Mouse (Mus musculus) spleen, postnatal 4 days (tissue): Measurements from ENCODE around the gene Mfn2.
A peak's percentile ranks its signal among the peaks of the same experiment; 100 is the strongest.

Experiments used
- DNase-seq, 2 experiments: peaks; one replicate each; pipeline ENCODE4 v3.0.0; 2022; ENCODE audit warnings: low spot score in 2 of 2

Mfn2 gene

GRCm38 (mm10) chr4:147904313-147905089, at the start of gene Mfn2:
Mfn2 (minus strand) TSS chr4:147904704.
- DNase-seq = peak; percentile 84 to 93

DNA sequence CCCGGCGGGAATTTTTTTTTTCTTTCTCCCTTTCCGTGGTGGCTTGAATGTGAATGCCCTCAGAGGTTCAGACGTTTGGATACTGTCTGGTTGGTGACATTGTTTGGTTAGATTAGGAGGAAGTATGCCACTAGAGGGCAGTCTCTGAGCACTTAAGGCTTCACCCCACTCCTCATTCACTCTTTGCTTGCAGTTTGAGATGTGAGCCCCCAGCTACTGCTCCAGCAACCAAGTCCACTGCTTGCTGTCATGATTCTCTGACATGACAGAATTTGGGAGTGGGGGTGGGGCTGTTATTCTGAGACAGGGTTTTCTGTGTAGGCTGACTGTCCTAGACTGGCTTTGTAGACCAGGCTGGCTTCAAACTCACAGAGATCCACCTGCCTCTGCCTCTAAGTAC, 49.1 kb upstream of the Mfn2 start:
- DNase-seq = no peak

DNA sequence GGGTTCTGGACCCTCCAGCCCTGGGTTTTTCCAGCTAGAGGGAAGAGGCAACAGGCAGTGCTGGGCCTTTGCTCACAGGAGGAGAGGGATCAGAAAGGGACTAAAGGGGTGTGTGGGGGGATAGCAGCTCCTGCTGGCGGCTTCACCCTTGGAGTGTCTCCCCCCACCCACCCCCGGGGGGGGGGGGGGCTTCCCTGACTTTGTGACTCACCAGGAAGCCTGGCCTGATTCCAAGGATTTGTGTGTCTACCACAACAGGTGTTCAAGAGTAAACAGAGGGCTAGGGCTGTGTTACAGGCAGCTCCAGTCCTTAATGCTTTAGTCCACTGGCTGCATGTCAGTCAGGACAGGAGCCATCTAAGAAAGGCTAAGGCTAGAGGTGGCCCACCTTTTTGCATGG, 43.0 kb upstream of the Mfn2 start:
- DNase-seq = no peak

GRCm38 (mm10) chr4:147943005-147943404, 38.5 kb upstream of the Mfn2 start:
- no peak for DNase-seq

GRCm38 (mm10) chr4:147941045-147942020, 36.8 kb upstream of the Mfn2 start:
- DNase-seq = peak; percentile 57 to 82

GRCm38 (mm10) chr4:147940576-147941044, 36.1 kb upstream of the Mfn2 start, which contains the start of gene 2510039O18Rik:
2510039O18Rik (plus strand) TSS chr4:147940895.
- DNase-seq = peak; percentile 85 to 94

DNA sequence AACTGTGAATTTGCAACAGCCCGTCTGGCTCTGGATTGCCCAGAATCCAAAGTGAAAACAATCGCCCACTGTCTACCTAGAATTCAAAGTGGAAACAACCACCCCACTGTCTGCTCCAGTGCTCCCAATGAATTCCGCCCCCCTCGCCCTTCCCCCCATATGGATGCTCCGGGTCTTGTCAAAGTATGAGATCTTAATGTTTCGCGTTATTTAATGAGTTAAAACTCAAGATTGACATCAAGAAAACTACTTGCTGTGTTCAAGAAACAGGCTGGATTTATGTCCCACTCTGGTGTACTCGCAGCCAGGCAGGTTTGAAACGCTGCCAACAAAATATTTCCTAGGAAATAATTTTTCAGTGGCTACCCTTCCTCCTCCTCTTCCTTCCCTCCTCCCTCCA, 35.6 kb upstream of the Mfn2 start:
- no peak for DNase-seq

DNA sequence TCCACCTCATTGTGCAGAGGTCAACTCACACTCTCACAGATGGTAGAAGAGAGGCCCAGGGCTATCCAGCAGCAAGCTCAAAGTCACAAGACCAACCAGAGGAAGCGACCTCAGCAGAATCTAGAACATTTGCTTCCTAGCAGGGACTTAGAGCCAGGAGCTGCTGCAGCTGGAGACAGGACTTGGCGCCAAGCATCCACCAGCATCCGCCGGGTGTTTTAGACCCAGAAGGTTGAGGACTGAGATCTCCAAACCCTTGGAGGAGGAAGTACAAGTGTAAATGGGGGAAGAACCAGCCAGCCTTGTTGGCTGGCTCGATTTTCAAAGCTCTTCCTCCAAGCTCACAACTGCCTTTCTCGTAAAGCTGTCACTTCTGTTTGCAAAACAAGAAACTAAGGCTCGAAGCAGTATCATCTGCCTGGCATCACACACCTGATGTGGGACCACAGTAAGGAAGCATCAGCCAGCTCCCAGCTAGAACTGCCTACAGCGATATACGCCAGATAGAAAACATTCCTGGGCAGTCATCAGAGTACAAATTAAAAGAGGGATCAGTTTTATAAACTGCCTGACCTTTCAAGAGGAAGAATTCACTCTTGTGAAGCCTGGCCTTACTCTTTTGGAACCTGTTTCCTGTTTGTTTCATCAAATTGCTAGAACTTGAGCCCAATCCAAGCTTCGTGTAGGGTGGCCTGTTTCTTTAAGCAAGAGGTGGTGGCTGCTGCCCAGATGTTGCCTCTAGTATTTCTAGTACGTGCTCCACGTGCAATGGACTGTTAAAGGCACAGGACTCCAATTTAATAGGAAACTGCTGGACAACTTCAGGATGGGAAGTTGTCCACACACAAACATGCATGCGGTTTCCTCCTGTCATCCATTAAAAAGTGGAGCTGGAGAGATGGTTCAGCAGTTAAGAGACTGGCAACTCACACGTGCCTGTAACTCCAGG, 33.9 kb upstream of the Mfn2 start:
- DNase-seq = no peak

DNA sequence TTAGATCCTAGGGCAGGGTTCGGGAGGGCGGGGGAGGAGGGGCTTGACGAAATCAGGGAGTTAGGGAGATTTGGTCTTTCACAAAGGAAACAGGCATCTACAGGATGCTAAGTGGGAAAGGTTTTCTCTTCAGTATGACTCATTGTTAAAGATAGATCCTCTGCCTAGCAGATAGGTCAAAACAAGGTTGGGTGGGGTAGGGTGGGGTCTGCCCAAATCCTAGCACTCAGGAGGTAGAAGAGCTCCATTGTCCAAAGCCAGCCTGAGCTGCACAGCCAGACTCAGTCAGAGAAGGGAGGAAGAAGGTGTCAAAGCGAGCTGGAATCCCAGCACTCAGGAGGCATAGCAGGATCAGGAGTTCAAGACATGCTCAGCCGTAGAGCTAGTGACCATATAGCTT, 33.0 kb upstream of the Mfn2 start:
- DNase-seq = no peak

DNA sequence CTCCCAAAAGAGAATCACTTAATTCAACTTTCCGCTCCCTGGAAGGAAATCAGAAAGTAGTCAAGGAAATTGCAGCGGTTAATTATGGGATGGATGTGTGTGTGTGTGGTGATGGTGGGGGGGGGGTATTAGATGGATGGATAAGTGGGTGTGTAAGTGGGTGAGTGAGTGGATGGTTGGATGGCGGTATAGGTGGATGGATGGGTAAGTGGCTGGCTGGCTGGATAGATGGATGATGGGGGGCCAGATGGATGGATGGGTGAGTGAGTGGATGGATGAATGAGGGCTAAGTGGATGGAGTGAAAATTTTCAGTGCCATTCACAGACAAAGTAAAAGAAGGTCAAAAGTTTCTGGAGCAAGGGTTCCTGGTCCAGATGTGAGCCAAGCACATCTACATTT, 32.5 kb upstream of the Mfn2 start:
- DNase-seq = no peak

- DNase-seq = peak; percentile 68 to 83
Measured at GRCm38 (mm10) chr4:147936331-147936954, 31.9 kb upstream of the Mfn2 start, which contains the start of gene Plod1. Plod1 (minus strand) TSS chr4:147936767.

DNA sequence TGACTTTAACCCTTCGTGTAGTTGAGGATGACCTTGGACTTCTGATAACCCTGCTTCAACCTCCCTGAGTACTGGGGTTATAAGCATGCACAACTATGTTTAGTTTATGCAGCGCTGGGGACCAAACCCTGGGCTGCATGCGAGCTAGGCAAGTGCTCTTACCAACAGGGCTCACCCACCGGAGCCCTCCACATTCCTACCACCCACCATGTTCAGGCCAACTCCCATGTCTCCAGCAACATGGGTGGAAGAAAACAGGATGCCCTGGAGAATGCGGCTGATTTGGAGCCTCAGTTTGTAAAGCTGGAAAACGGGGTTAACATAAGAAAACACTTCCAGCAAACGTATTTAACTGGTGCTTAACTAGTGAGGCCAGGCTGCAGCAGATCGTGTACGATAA, 31.4 kb upstream of the Mfn2 start:
- DNase-seq = no peak

- DNase-seq = no peak
Measured at GRCm38 (mm10) chr4:147934611-147935010, 30.1 kb upstream of the Mfn2 start.

- DNase-seq = no peak
Measured at GRCm38 (mm10) chr4:147934134-147934533, 29.6 kb upstream of the Mfn2 start.

DNA sequence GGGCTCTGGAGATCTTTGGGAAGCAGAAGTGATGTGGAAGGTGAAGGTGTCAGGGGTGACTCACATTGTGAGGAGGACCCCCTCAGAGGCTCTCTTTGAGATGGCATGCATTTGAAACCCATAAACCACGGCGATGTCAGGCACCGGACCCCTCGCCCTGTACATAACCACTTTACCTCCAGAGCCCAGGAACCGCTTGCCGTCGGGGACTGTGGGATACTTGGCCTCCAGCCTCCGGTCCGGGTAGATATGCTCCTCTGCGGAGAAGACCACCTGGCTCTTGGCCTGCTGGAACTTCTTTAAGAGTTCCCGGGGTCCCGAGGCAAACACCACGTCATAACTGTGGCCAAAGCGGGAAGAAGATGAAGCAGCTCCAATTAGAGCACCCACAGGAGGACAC, 26.4 kb upstream of the Mfn2 start:
- DNase-seq = no peak

DNA sequence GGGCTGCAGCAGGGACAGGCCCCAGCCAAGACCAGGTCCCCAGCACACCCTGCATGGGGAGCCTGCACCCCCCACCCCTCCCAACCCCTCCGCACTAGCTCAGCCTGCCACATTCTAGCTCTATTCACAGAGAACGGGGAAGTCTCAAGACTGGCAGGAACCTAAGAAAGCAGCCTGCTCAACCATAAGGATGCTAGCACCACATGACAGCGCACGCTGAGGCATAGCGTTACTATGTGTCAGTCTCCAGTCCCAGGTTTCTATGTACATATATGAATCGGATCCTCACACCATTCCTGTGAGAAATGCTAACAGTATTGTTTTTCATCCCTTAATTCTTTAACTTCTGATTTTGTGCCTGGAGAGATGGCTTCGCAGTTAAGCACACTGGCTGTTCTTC, 24.0 kb upstream of the Mfn2 start:
- DNase-seq = no peak

GRCm38 (mm10) chr4:147928136-147928535, 23.6 kb upstream of the Mfn2 start:
- no peak for DNase-seq

- DNase-seq = no peak
Measured at GRCm38 (mm10) chr4:147927705-147928104, 23.2 kb upstream of the Mfn2 start.

- no peak for DNase-seq
Measured at GRCm38 (mm10) chr4:147922341-147922740, 17.8 kb upstream of the Mfn2 start.

- no peak for DNase-seq
Measured at GRCm38 (mm10) chr4:147920973-147921372, 16.5 kb upstream of the Mfn2 start.
